Mouse (Mus musculus) forebrain, embryonic 14.5 days (tissue): ENCODE data around the gene Adgrl4. TPM values are rescaled to one million over a fixed set of nuclear protein-coding genes. Genes with fewer than 3 reads are reported as not detected.

Experiments
- ATAC-seq: fragments of 200-750 bp; cut with Nextera tagmentation; 2 replicates; pipeline ENCODE4 v1.8.0; 2017; ENCODE audit warnings: mild to moderate bottlenecking, moderate library complexity
- DNase-seq: peaks from one replicate; pipeline ENCODE4 v3.0.0-alpha.2; 2015; ENCODE audit warnings: low spot score
- H3K27ac ChIP-seq: fragments of 300-500 bp; sonication (generic); 2 replicates; pipeline ENCODE4 v1.5.1; 2014; ENCODE audit warnings: low read depth, mild to moderate bottlenecking, control low read depth, low read length, moderate library complexity
- H3K27me3 ChIP-seq: fragments of 300-500 bp; sonication (generic); replicated peaks from 2 replicates; pipeline ENCODE4 v1.6.1; 2014; ENCODE audit warnings: low read length, control low read depth, mixed read lengths; ENCODE audit not compliant: control insufficient read depth, insufficient read depth
- H3K36me3 ChIP-seq: fragments of 300-500 bp; sonication (generic); 2 replicates; pipeline ENCODE4 v1.6.1; 2014; ENCODE audit warnings: low read length, control low read depth; ENCODE audit not compliant: control insufficient read depth, insufficient read depth
- H3K4me1 ChIP-seq: fragments of 300-500 bp; sonication (generic); 2 replicates; pipeline ENCODE4 v1.6.1; 2014; ENCODE audit warnings: antibody characterized with exemption, low read length, control low read depth; ENCODE audit not compliant: control insufficient read depth, insufficient read depth
- H3K4me2 ChIP-seq: fragments of 300-500 bp; sonication (generic); 2 replicates; pipeline ENCODE4 v1.6.1; 2014; ENCODE audit warnings: mild to moderate bottlenecking, control low read depth, low read length
- H3K4me3 ChIP-seq: fragments of 300-500 bp; sonication (generic); 2 replicates; pipeline ENCODE4 v1.5.1; 2014; ENCODE audit warnings: low read depth, low read length, control low read depth
- H3K9ac ChIP-seq: fragments of 300-500 bp; sonication (generic); 2 replicates; pipeline ENCODE4 v1.6.1; 2014; ENCODE audit warnings: mild to moderate bottlenecking, low read length, control low read depth, moderate library complexity
- H3K9me3 ChIP-seq: fragments of 300-500 bp; sonication (generic); replicated peaks from 2 replicates; pipeline ENCODE4 v1.6.1; 2016; ENCODE audit warnings: low read length, control low read depth, mixed read lengths; ENCODE audit not compliant: control insufficient read depth
- polyA plus RNA-seq: library from polyadenylated mRNA; unstranded; fragments of >200 nt; fragmentation: Nextera tagmentation; extraction: Ambion mirVana; gene quantifications from 2 replicates; pipeline ENCODE4 v1.2.1, GENCODE M21; 2014

Gene Adgrl4
- polyA plus RNA-seq, 1 experiment from 2014 or later = 14.9 TPM

DNA sequence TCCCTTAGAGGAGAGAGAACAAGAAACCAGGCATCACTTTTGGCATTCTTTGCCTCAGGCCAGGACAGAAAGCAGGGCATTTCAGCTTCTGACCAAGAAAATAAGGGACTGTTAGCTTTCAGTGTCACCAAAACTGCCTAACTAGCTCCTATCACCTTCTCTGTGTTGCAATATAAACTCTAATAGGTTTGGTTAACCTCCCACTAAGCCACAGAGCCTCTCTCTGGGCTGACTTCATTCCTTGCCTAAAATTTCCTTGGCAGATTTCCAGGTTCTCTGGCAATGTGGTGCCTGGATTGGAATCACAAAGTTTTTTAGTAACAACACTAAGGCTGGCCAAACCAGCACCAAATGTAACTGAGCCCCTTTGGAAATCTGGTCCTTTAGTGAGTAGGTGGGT, 154.2 kb downstream of the Adgrl4 start:
- Histone ChIP-seq H3K9ac (no peak overlapping the region), H3K4me3 (no peak overlapping the region), H3K9me3 (no peaks in the 10 kb centered on the region), H3K4me1 (no peaks in the 10 kb centered on the region), H3K27ac (no peak overlapping the region), H3K27me3 (no peaks in the 10 kb centered on the region), H3K36me3 (no peaks in the 10 kb centered on the region), H3K4me2 (no peak overlapping the region)
- ATAC-seq = no peak
- DNase-seq = peak; percentile 34
